Mouse (Mus musculus) inflammation-experienced regulatory T-cells, adult 16 weeks (primary cell): Measurements from ENCODE around the gene Slc9a3r1. TPM values are rescaled to one million over a fixed set of nuclear protein-coding genes. Genes with fewer than 3 reads are reported as not detected.

ENCODE experiments used
- polyA plus RNA-seq: library from polyadenylated mRNA; unstranded; fragments of 100-300 nt; shearing (Covaris generic); gene quantifications from one replicate; pipeline ENCODE4 v1.2.1, GENCODE M21; 2017

Slc9a3r1 gene
- polyA plus RNA-seq = 595 TPM

DNA sequence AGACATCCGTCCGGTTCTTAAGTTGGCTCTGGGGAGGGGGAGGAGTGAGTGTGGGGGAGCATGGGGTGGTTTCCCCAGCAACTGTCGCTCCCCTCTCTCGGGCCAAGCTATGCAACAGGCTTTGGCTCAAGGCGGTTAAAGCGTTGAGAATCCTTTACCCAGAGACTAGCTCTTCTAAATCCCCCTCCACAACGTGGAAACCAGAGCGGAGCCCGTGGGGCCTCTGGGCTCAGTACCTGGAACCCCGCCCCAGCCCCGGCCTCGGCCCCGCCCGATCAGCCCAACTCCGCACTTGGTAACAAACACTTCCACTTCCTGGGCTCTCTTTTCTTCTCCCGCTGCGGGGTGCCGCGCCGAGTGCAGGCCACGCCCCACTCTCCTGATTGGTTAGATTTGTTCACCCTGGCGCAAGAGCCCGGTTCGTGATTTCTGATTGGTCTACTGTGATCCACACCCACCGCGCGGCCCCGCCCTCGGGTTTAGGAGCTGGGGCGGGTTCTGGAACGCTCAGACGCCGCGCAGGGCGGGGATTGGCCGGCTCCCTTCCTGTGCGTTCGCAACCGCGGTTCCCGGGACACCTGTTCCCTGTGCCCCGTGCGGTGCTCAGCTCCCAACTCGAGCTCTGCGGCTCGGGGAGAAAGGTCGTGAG lies at the start of gene Slc9a3r1:
Slc9a3r1 (plus strand) TSS at position 510 of the 649 bp plus-strand sequence.

DNA sequence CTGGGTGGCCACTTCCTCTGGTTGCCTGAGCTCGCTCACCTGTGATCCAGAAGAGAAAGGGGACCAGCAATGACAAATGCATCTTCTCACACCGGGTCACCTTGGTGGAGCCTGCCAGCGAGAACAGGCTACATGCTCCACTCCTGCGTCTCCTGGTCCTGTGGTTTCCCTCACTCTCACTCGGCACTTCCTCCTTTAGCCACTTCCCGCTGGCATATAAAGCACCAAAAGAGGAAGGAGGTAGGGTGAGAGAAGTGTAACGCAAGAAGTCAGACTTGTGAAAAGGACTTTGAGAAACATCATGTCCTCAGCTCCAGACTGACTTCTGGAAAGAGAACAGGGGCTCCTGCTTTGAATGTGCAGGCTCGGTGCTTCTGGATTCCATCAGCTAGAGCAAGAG lies 29.3 kb upstream of the Slc9a3r1 start, which contains the start of gene Cd300lf:
Cd300lf (minus strand) TSS at position 193 of the 400 bp plus-strand sequence.

DNA sequence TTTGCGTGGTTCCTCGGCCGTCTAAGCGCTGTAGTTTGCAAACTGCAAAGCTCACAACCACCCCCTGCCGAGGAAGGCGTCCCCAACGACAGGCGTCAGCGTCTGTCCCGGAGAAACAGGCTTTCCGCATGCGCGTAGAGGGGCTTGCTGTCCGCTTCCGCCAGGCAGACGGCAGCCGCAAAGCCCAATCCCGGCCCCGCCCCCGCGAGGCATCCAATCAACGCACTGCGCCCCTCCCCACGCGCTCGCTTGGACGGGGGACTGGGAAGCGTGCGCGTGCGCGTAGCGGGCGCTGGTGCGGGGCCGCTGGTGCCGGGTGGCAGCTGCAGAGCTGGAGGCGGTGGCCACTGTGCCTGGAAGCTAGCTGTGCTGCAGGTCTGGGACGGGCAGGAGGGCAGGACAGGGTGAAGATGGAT lies 24.1 kb downstream of the Slc9a3r1 start, which contains the start of gene Tmem104:
Tmem104 (plus strand) TSS at position 264 of the 416 bp plus-strand sequence.

DNA sequence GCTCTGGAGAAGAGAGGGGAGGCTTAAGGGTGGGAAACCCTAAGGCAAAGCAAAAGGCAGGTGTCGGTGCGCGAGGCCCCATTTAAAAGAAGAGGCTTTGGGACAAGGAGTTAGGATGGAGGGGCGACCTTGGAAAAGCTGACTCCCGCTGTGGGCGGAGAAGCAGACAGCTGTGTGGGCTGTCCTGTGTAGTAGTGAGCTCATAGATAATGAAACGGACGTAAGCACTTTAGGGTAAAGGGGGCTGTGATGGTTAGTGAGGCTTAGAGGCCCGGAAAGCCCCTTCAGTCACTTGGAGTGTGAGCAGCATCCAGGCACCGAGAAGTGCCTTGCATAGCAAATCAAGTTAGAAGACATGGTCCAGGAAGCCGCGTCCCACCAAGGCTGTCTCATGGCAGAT lies 24.6 kb downstream of the Slc9a3r1 start, which contains the start of gene Nat9:
Nat9 (minus strand) TSS at position 167 of the 400 bp plus-strand sequence.

Other genes starting within 250 kb of the Slc9a3r1 start
- 0.32 TPM for gene Cd300lb, start 229.0 kb upstream of the Slc9a3r1 start, polyA plus RNA-seq
- not detected for gene Cd300c, start 194.2 kb upstream of the Slc9a3r1 start, polyA plus RNA-seq
- gene Cd300ld, start 173.4 kb upstream of the Slc9a3r1 start, polyA plus RNA-seq = 0.79 TPM
- 1.5 TPM for gene Cd300c2, start 161.5 kb upstream of the Slc9a3r1 start, polyA plus RNA-seq
- not detected for gene Cd300ld2, start 147.1 kb upstream of the Slc9a3r1 start, polyA plus RNA-seq
- gene Cd300ld4, start 136.3 kb upstream of the Slc9a3r1 start, polyA plus RNA-seq = not detected
- not detected for gene Cd300ld5, start 125.6 kb upstream of the Slc9a3r1 start, polyA plus RNA-seq
- not detected for gene Cd300ld3, start 114.9 kb upstream of the Slc9a3r1 start, polyA plus RNA-seq
- 1.2 TPM for gene Cd300e, start 101.2 kb upstream of the Slc9a3r1 start, polyA plus RNA-seq
- 248 TPM for gene Rab37, start 71.9 kb upstream of the Slc9a3r1 start, polyA plus RNA-seq
- gene Cd300lf, start 29.3 kb upstream of the Slc9a3r1 start, polyA plus RNA-seq = 2.1 TPM
- 18.1 TPM for gene Tmem104, start 24.1 kb downstream of the Slc9a3r1 start, polyA plus RNA-seq
- gene Nat9, start 24.5 kb downstream of the Slc9a3r1 start, polyA plus RNA-seq = 15.8 TPM
- not detected for gene Grin2c, start 103.9 kb downstream of the Slc9a3r1 start, polyA plus RNA-seq
- 39.5 TPM for gene Fdxr, start 113.7 kb downstream of the Slc9a3r1 start, polyA plus RNA-seq
- 1.1 TPM for gene Fads6, start 134.3 kb downstream of the Slc9a3r1 start, polyA plus RNA-seq
- not detected for gene Otop2, start 143.8 kb downstream of the Slc9a3r1 start, polyA plus RNA-seq
- not detected for gene Ush1g, start 158.7 kb downstream of the Slc9a3r1 start, polyA plus RNA-seq
- not detected for gene Otop3, start 171.4 kb downstream of the Slc9a3r1 start, polyA plus RNA-seq
- 8.4 TPM for gene Hid1, start 204.4 kb downstream of the Slc9a3r1 start, polyA plus RNA-seq
- gene Cdr2l, start 218.6 kb downstream of the Slc9a3r1 start, polyA plus RNA-seq = not detected
- 162 TPM for gene Mrpl58, start 240.4 kb downstream of the Slc9a3r1 start, polyA plus RNA-seq